Comparison of ENCODE assay signal across 8 mouse cellular contexts in the genomic region with DNA sequence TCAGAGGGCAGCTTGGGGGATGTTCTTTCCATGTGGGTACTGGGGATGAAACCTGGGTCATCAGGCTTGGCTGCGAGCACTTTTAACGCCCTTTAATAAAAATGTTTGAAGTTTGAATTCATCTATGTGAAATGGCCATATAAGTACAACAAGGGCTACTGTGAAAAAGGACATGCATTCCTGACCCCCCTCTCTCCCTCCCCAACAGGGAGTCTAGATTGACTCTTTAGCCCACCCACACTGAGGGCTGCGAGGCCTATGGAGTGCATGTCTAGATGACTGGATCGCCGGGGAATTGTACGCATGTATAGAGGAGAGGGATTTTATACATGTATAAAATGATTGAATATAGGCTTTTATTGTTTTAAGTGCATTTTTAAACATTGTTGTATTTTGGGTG. TPM values are rescaled to one million over a fixed set of nuclear protein-coding genes. Genes with fewer than 3 reads are reported as not detected.
DNase-seq lines count a peak whose midpoint lies in the region; ATAC-seq and TF ChIP-seq lines count a peak whose summit lies in the region.

No protein-coding gene starts in this region.

- no peak for TF ChIP-seq CTCF in kidney, adult 2 months (conservative IDR thresholded peaks at IDR 0.05; ENCODE audit: insufficient read depth, insufficient read length, low read depth, low read length)
- no peak for TF ChIP-seq CTCF in bone marrow, adult 2 months (IDR thresholded peaks at IDR 0.05; ENCODE audit: control insufficient read depth, insufficient read depth, low read length)

- H3K36me3 ChIP-seq in kidney, adult 2 months (ENCODE audit: control insufficient read depth, insufficient read depth, low read length): no peaks in the 10 kb centered on the region
- no peaks in the 10 kb centered on the region for H3K36me3 ChIP-seq in hindbrain, embryonic 13.5 days
- H3K36me3 ChIP-seq in midbrain, embryonic 13.5 days: peaks cover 7% of the 10 kb centered on the region; the same call in 1 of the 2 replicates

- H3K4me1 ChIP-seq in kidney, adult 2 months (ENCODE audit: control insufficient read depth, insufficient read depth, low read length): peaks cover 5% of the 10 kb centered on the region; the same call in 1 of the 2 replicates
- peaks cover 2% of the 10 kb centered on the region; the same call in 1 of the 2 replicates for H3K4me1 ChIP-seq in bone marrow, adult 2 months (ENCODE audit: control insufficient read depth, insufficient read depth, low read length)
- peaks cover 25% of the 10 kb centered on the region for H3K4me1 ChIP-seq in hindbrain, embryonic 13.5 days (replicated peaks)
- H3K4me1 ChIP-seq in midbrain, embryonic 13.5 days (replicated peaks): peaks cover 22% of the 10 kb centered on the region

- H3K4me2 ChIP-seq in hindbrain, embryonic 13.5 days: peak overlapping the region; percentile 77
- H3K4me2 ChIP-seq in midbrain, embryonic 13.5 days (replicated peaks): peak overlapping the region; percentile 81

- no peak for TF ChIP-seq POLR2A in kidney, adult 2 months (IDR thresholded peaks at IDR 0.05; ENCODE audit: low read depth, low read length)
- TF ChIP-seq POLR2A in bone marrow, adult 2 months (IDR thresholded peaks at IDR 0.05; ENCODE audit: borderline replicate concordance, control insufficient read depth, low read depth, low read length): no peak

- 55% methylated on average over 6 of the region's 6 CpGs for WGBS in kidney, adult 2 months
- 96% methylated on average over 6 of the region's 6 CpGs for WGBS in bone marrow, adult 2 months
- 81% methylated on average over 6 of the region's 6 CpGs for WGBS in hindbrain, embryonic 13.5 days
- WGBS in midbrain, embryonic 13.5 days: 87% methylated on average over 6 of the region's 6 CpGs

- no peaks in the 10 kb centered on the region for H3K9me3 ChIP-seq in hindbrain, embryonic 13.5 days
- no peaks in the 10 kb centered on the region for H3K9me3 ChIP-seq in midbrain, embryonic 13.5 days

- no peaks in the 10 kb centered on the region for H3K27me3 ChIP-seq in kidney, adult 2 months (replicated peaks; ENCODE audit: control insufficient read depth, insufficient read depth, low read length)
- no peaks in the 10 kb centered on the region for H3K27me3 ChIP-seq in hindbrain, embryonic 13.5 days
- H3K27me3 ChIP-seq in midbrain, embryonic 13.5 days: no peaks in the 10 kb centered on the region

- peak overlapping the region; percentile 76; the same call in 1 of the 2 replicates for H3K27ac ChIP-seq in kidney, adult 2 months (ENCODE audit: insufficient read depth, low read depth, low read length)
- no peak overlapping the region for H3K27ac ChIP-seq in bone marrow, adult 2 months (ENCODE audit: control insufficient read depth, insufficient read depth, low read depth, low read length, poor library complexity)
- peak overlapping the region; percentile 76; the same call in 1 of the 2 replicates for H3K27ac ChIP-seq in hindbrain, embryonic 13.5 days
- no peak overlapping the region for H3K27ac ChIP-seq in midbrain, embryonic 13.5 days

- H3K9ac ChIP-seq in hindbrain, embryonic 13.5 days: peak overlapping the region; percentile 75
- peak overlapping the region; percentile 69 for H3K9ac ChIP-seq in midbrain, embryonic 13.5 days (replicated peaks)

- no peak for ATAC-seq in hindbrain, embryonic 13.5 days (ENCODE audit: low FRiP score)
- no peak for ATAC-seq in midbrain, embryonic 13.5 days

- no peak for DNase-seq in kidney, adult 2 months
- no peak for DNase-seq in kidney, adult 8-10 months
- DNase-seq in ovary, postnatal 14 days (ENCODE audit: low spot score): no peak
- DNase-seq in cerebellum, adult 9-11 months: no peak
- DNase-seq in left cerebral cortex, adult 11 months (ENCODE audit: low spot score): no peak

- H3K4me3 ChIP-seq in kidney, adult 2 months (ENCODE audit: insufficient read depth, low read depth, low read length): peak overlapping the region; percentile 69
- peak overlapping the region; percentile 95 for H3K4me3 ChIP-seq in bone marrow, adult 2 months (replicated peaks; ENCODE audit: control insufficient read depth, low read depth, low read length)
- H3K4me3 ChIP-seq in hindbrain, embryonic 13.5 days: peak overlapping the region; percentile 69
- peak overlapping the region; percentile 72 for H3K4me3 ChIP-seq in midbrain, embryonic 13.5 days (replicated peaks)

RNA-seq across cellular contexts. Expression of a gene that starts 0.8 kb away (rescaled TPM):
- 130 and 143 TPM in 2 replicates for polyA plus RNA-seq in kidney, adult 2 months (2012; rRNA removed)
- 10.4 and 18.7 TPM in 2 replicates for polyA plus RNA-seq in bone marrow, adult 2 months (2011; ENCODE audit: insufficient read depth, insufficient read length, low replicate concordance, missing spikeins)
- polyA plus RNA-seq in hindbrain, embryonic 13.5 days (2015; fragmentation: Nextera tagmentation; extraction: Ambion mirVana): 53.5 and 56.5 TPM in 2 replicates
- polyA plus RNA-seq in midbrain, embryonic 13.5 days (2015; fragmentation: Nextera tagmentation; extraction: Ambion mirVana): 44.3 and 50.3 TPM in 2 replicates

RNA-seq across cellular contexts. Expression of a gene that starts 13.0 kb away (rescaled TPM):
- 2.8 and 12.0 TPM in 2 replicates for polyA plus RNA-seq in kidney, adult 2 months (2012; rRNA removed)
- not detected in 2 replicates for polyA plus RNA-seq in bone marrow, adult 2 months (2011; ENCODE audit: insufficient read depth, insufficient read length, low replicate concordance, missing spikeins)
- polyA plus RNA-seq in hindbrain, embryonic 13.5 days (2015; fragmentation: Nextera tagmentation; extraction: Ambion mirVana): 1.4 and 4.5 TPM in 2 replicates
- polyA plus RNA-seq in midbrain, embryonic 13.5 days (2015; fragmentation: Nextera tagmentation; extraction: Ambion mirVana): 1.7 and 2.0 TPM in 2 replicates

RNA-seq across cellular contexts. Expression of a gene that starts 14.8 kb away (rescaled TPM):
- polyA plus RNA-seq in kidney, adult 2 months (2012; rRNA removed): 13.6 and 15.8 TPM in 2 replicates
- 12.8 and 15.3 TPM in 2 replicates for polyA plus RNA-seq in bone marrow, adult 2 months (2011; ENCODE audit: insufficient read depth, insufficient read length, low replicate concordance, missing spikeins)
- polyA plus RNA-seq in hindbrain, embryonic 13.5 days (2015; fragmentation: Nextera tagmentation; extraction: Ambion mirVana): 17.7 and 19.5 TPM in 2 replicates
- 17.7 and 19.8 TPM in 2 replicates for polyA plus RNA-seq in midbrain, embryonic 13.5 days (2015; fragmentation: Nextera tagmentation; extraction: Ambion mirVana)

RNA-seq across cellular contexts. Expression of a gene that starts 15.0 kb away (rescaled TPM):
- polyA plus RNA-seq in kidney, adult 2 months (2012; rRNA removed): not detected in 2 replicates
- polyA plus RNA-seq in bone marrow, adult 2 months (2011; ENCODE audit: insufficient read depth, insufficient read length, low replicate concordance, missing spikeins): not detected in 2 replicates
- not detected in 2 replicates for polyA plus RNA-seq in hindbrain, embryonic 13.5 days (2015; fragmentation: Nextera tagmentation; extraction: Ambion mirVana)
- polyA plus RNA-seq in midbrain, embryonic 13.5 days (2015; fragmentation: Nextera tagmentation; extraction: Ambion mirVana): not detected in 2 replicates

RNA-seq across cellular contexts. Expression of a gene that starts 31.0 kb away (rescaled TPM):
- polyA plus RNA-seq in kidney, adult 2 months (2012; rRNA removed): 163 and 174 TPM in 2 replicates
- polyA plus RNA-seq in bone marrow, adult 2 months (2011; ENCODE audit: insufficient read depth, insufficient read length, low replicate concordance, missing spikeins): 39.9 and 54.1 TPM in 2 replicates
- polyA plus RNA-seq in hindbrain, embryonic 13.5 days (2015; fragmentation: Nextera tagmentation; extraction: Ambion mirVana): 179 and 185 TPM in 2 replicates
- 185 and 190 TPM in 2 replicates for polyA plus RNA-seq in midbrain, embryonic 13.5 days (2015; fragmentation: Nextera tagmentation; extraction: Ambion mirVana)

Comparison
In these comparisons a context has a peak if more than half of its experiments do, and no peak if none do; other contexts are left out.
1. H3K27ac ChIP-seq: peak in kidney, adult 2 months (single experiment) and hindbrain, embryonic 13.5 days (single experiment); none in bone marrow, adult 2 months (single experiment) and midbrain, embryonic 13.5 days (single experiment).
2. Peak in every context shown above with its lines, with median percentiles within 50 percentile points of each other: H3K4me3 ChIP-seq.